Comparison of ENCODE assay signal across 18 mouse cellular contexts in genomic region chr10:81588739-81589138, GRCm38 (mm10). TPM values are rescaled to one million over a fixed set of nuclear protein-coding genes. Genes with fewer than 3 reads are reported as not detected.
DNase-seq lines count a peak whose midpoint lies in the region; ATAC-seq lines count a peak whose summit lies in the region.
"Had no signal": no experiment of that assay in that cellular context is flagged by ENCODE, and none has a peak within 500 bp of the region (broad histone marks: within the 10 kb centered on the region; RNA-seq: fewer than 3 reads in every experiment).

No protein-coding gene starts in this region.

- peak; percentile 27; the same call in 1 of the 2 replicates for ATAC-seq in common myeloid progenitor, adult 5-6 weeks (replicated peaks; ENCODE audit: low read depth, poor library complexity, severe bottlenecking)
- ATAC-seq: CD4-positive, CD25-positive, alpha-beta regulatory T cell, adult 4 months; forebrain, embryonic 14.5 days; forebrain, embryonic 16.5 days; Patski had no signal

- DNase-seq in cerebellum, adult 11-12 months = peak; percentile 32
- DNase-seq in cerebellum, adult 18-20 months = no peak
- DNase-seq in heart, adult 11 months = peak; percentile 93
- DNase-seq in heart, adult 8-10 months (ENCODE audit: low spot score) = no peak
- DNase-seq: adrenal gland, adult 8-10 months; adrenal gland, postnatal 14 days; adrenal gland, postnatal 36 days; B cell, adult 2 months; cerebellum, adult 11 months; cerebellum, adult 8-10 months; cerebellum, postnatal 10 days; cerebellum, postnatal 25 days; embryo, embryonic 11 days had no signal

RNA-seq across cellular contexts. Expression of gene Tle6, which starts 12.1 kb away (rescaled TPM):
- 10 to 100 TPM in 1 of 4 experiments, 1 to 10 TPM in 3; 6.8 to 12.7 (median 9.3) TPM for total RNA-seq in heart, adult 8-10 months (2022)
- total RNA-seq in common myeloid progenitor, adult 5-6 weeks (2017) = 8.4 and 26.1 TPM in 2 replicates

RNA-seq across cellular contexts. Expression of gene Tle2, which starts 14.4 kb away (rescaled TPM):
- total RNA-seq in heart, adult 8-10 months (2022) = 10 to 100 TPM in 2 of 4 experiments, 1 to 10 TPM in 2; 5.4 to 12.1 (median 9.1) TPM
- 1.5 and 3.3 TPM in 2 replicates for total RNA-seq in common myeloid progenitor, adult 5-6 weeks (2017)

RNA-seq across cellular contexts. Expression of gene BC025920, which starts 17.3 kb away (rescaled TPM):
- total RNA-seq in heart, adult 8-10 months (2022) = 1 to 10 TPM; 2.3 to 4.4 (median 3.0) TPM
- 1.4 and 2.1 TPM in 2 replicates for total RNA-seq in common myeloid progenitor, adult 5-6 weeks (2017)

RNA-seq across cellular contexts. Expression of gene Aes, which starts 29.5 kb away (rescaled TPM):
- total RNA-seq in heart, adult 8-10 months (2022) = 1,000 to 10,000 TPM; 1,133 to 1,192 (median 1,173) TPM
- 134 and 183 TPM in 2 replicates for total RNA-seq in common myeloid progenitor, adult 5-6 weeks (2017)

RNA-seq across cellular contexts. Expression of gene Sirt6, which starts 38.9 kb away (rescaled TPM):
- total RNA-seq in heart, adult 8-10 months (2022) = 1 to 10 TPM; 6.8 to 8.4 (median 7.3) TPM
- total RNA-seq in common myeloid progenitor, adult 5-6 weeks (2017) = 3.7 and 5.2 TPM in 2 replicates

Comparison
In these comparisons a context has a peak if more than half of its experiments do, and no peak if none do; other contexts are left out.
1. DNase-seq: peak in cerebellum, adult 11-12 months (single experiment) and heart, adult 11 months (single experiment); none in cerebellum, adult 18-20 months (0 of 2) and heart, adult 8-10 months (single experiment).